Mouse (Mus musculus): ENCODE results near the gene Akap6.

GRCm38 (mm10) chr12:52910819-52911218, 211.6 kb downstream of the Akap6 start:
- no peak for TF ChIP-seq POLR2A (IDR thresholded peaks at IDR 0.05; ENCODE audit: control insufficient read depth, low read depth, low read length)
- peak; percentile 97 for TF ChIP-seq CTCF (IDR thresholded peaks at IDR 0.05; ENCODE audit: control insufficient read depth, insufficient read depth, insufficient replicate concordance, low read depth, low read length)

Measured in testis, adult 2 months (tissue).